Mouse (Mus musculus): ENCODE measurements at regions not wholly inside any gene's neighbourhood (a gene's known extent, or its start where the extent isn't known, plus 50 kb on each side); places are given as distances from the start of the nearest gene placed in this dataset.

- TF ChIP-seq EP300 (IDR thresholded peaks at IDR 0.05; ENCODE audit: low read depth) (no peak), CTCF (IDR thresholded peaks at IDR 0.05; ENCODE audit: low read depth) (no peak)
Measured at GRCm38 (mm10) chr5:47542248-47542647, 440.7 kb upstream of the Slit2 start.
